Mouse (Mus musculus) B cell, adult 62 days (primary cell): Measurements from ENCODE around the gene Napepld. TPM values are rescaled to one million over a fixed set of nuclear protein-coding genes. Genes with fewer than 3 reads are reported as not detected.

Experiments
- total RNA-seq: library from RNA; stranded (reverse); gene quantifications from 4 replicates; pipeline ENCODE4 v1.2.4, GENCODE M21; 2023

Gene Napepld
- total RNA-seq, result 0.94 to 1.6 TPM (median 1.5 TPM) in 4 replicates

DNA sequence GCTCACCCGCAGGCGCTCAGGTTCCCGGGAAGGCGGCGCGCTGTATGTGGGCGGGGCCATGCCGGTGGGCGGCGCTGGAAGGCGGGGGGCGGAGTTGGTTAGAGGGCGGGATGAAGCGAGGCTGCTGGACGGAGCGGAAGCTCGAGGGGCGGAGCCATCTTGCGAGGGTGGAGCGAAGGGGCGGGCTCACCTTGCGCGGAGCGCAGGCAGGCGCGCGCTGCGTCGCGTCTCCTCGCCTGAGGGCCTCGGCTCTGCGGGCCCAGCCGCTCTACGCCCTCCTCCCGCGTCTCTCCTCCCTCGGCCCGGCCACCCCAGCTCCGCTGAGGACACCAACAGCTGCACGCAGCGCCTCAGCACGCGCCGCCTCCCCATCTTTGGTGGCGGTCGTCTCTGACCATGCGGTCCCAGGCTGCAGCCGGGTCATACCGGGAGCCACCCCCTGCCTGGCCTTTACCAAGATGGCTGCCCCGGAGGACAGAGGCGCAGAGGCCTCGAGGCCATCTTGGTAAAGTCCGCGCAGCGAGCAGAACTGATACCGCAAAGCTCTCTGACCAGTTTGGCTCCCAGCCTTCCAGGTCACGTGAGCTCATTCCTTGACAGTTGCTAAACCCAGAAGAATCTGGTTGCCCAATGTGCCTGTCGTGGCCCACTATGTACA is at the start of gene Napepld:
TSS of gene Napepld (minus strand) at position 46 of the 658 bp plus-strand sequence.

GRCm38 (mm10) chr5:21736956-21737585 is 35.9 kb upstream of the Napepld start, which contains the start of gene Pmpcb:
TSS of gene Pmpcb (plus strand) at chr5:21737141.

DNA sequence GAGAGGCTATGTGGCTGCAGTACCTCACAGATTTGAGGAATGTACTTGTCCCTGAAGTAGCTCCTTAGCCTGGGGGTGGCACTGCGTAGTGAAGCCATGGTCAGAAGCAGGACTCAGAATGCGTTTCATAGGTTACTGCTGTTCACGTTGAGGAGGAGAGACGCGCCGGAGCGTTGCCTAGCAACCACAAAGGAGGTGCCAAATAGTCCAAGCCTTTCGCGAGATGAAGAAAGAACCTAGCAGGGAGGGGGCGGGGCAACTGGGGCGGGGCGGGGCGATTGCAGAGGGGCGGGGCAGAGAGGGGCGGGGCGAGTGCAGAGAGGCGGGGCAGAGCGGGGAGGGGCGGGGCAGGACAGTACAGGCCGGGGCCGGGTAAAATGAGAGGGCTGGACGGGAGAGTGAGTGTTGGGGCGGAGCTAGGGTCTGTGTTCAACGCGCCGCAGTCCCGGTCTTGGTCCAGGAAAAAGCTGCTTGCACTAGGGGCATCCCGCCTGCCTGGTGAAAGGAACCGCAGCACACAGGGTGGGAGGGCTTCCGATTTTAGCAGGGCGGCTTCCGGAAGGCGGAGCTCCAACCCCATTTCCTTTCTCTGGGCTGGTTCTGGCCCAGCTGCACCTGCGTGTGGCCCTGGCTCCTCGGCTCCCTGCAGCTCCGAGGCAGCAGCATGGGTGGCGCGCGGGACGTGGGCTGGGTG is 55.6 kb downstream of the Napepld start, which contains the start of the genes Fbxl13 and Armc10:
TSS of gene Fbxl13 (minus strand) at position 196 of the 694 bp plus-strand sequence.
TSS of gene Armc10 (plus strand) at position 375 of the 694 bp plus-strand sequence.

Other genes with a start within 250 kb of the Napepld start
- gene Lrrc17, start 157.8 kb downstream of the Napepld start, total RNA-seq, result not detected in 4 replicates
- 0.36 TPM in 1 of 4 replicates, not detected in the others for gene Fbxl13, start 55.8 kb downstream of the Napepld start, total RNA-seq
- gene Armc10, start 55.6 kb downstream of the Napepld start, total RNA-seq, result 33.9 to 42.2 TPM (median 38.9 TPM) in 4 replicates
- 89.0 to 108 TPM (median 93.3 TPM) in 4 replicates for gene Pmpcb, start 35.7 kb upstream of the Napepld start, total RNA-seq
- 54.8 to 59.1 TPM (median 55.4 TPM) in 4 replicates for gene Dnajc2, start 83.9 kb upstream of the Napepld start, total RNA-seq
- gene Psmc2, start 83.9 kb upstream of the Napepld start, total RNA-seq, result 63.4 to 74.7 TPM (median 67.5 TPM) in 4 replicates
- gene Slc26a5, start 164.2 kb upstream of the Napepld start, total RNA-seq, result not detected in 4 replicates